Mouse (Mus musculus): ENCODE results near the gene Saa2.

- TF ChIP-seq USF1 (IDR thresholded peaks at IDR 0.05; ENCODE audit: low read depth, low read length) (no peak), RCOR1 (IDR thresholded peaks at IDR 0.05; ENCODE audit: low read depth, low read length) (no peak), CTCF (IDR thresholded peaks at IDR 0.05 in 2 of 3, conservative IDR thresholded peaks at IDR 0.05 in 1 of 3; ENCODE audit: control insufficient read depth in 1 of 3, insufficient read depth in 1 of 3, low read depth in 2 of 3, low read length in 3 of 3, poor library complexity in 1 of 3, severe bottlenecking in 1 of 3) (no peak), HCFC1 (IDR thresholded peaks at IDR 0.05; ENCODE audit: low read depth, low read length) (no peak), USF2 (IDR thresholded peaks at IDR 0.05; ENCODE audit: borderline replicate concordance in 1 of 2, insufficient read depth in 1 of 2, low read depth in 1 of 2, low read length in 2 of 2) (no peak), RAD21 (IDR thresholded peaks at IDR 0.05; ENCODE audit: low read depth, low read length) (no peak)
Measured at GRCm38 (mm10) chr7:46732458-46732857, 19.1 kb upstream of the Saa2 start, which contains the start of gene Saa4.

Data from MEL (cell line).